Mouse (Mus musculus) lung, embryonic 14.5 days (tissue): ENCODE measurements around the gene Rab11fip5. TPM values are rescaled to one million over a fixed set of nuclear protein-coding genes. Genes with fewer than 3 reads are reported as not detected.

ENCODE experiments used
- ATAC-seq: fragments of 200-750 bp; cut with Nextera tagmentation; 2 replicates; pipeline ENCODE4 v1.8.0; 2017; ENCODE audit warnings: mild to moderate bottlenecking, moderate TSS enrichment, moderate library complexity; ENCODE audit not compliant: insufficient read depth
- DNase-seq: peaks from one replicate; pipeline ENCODE4 v3.0.0-alpha.2; 2015
- H3K27ac ChIP-seq: fragments of 300-500 bp; sonication (generic); 2 replicates; pipeline ENCODE4 v1.5.1; 2014; ENCODE audit warnings: low read depth, mild to moderate bottlenecking, moderate library complexity
- H3K27me3 ChIP-seq: fragments of 300-500 bp; sonication (generic); 2 replicates; pipeline ENCODE4 v1.6.1; 2014; ENCODE audit warnings: low read length, control low read depth; ENCODE audit not compliant: insufficient read depth
- H3K36me3 ChIP-seq: fragments of 300-500 bp; sonication (generic); 2 replicates; pipeline ENCODE4 v1.6.1; 2014; ENCODE audit warnings: control low read depth; ENCODE audit not compliant: insufficient read depth
- H3K4me1 ChIP-seq: fragments of 300-500 bp; sonication (generic); 2 replicates; pipeline ENCODE4 v1.6.1; 2014; ENCODE audit warnings: antibody characterized with exemption, control low read depth; ENCODE audit not compliant: insufficient read depth
- H3K4me2 ChIP-seq: fragments of 300-500 bp; sonication (generic); 2 replicates; pipeline ENCODE4 v1.6.1; 2014; ENCODE audit warnings: mild to moderate bottlenecking
- H3K4me3 ChIP-seq: fragments of 300-500 bp; sonication (generic); 2 replicates; pipeline ENCODE4 v1.5.1; 2014; ENCODE audit warnings: low read depth, low read length
- H3K9ac ChIP-seq: fragments of 300-500 bp; sonication (generic); 2 replicates; pipeline ENCODE4 v1.6.1; 2014
- H3K9me3 ChIP-seq: fragments of 300-500 bp; sonication (generic); 2 replicates; pipeline ENCODE4 v1.6.1; 2016; ENCODE audit warnings: low read depth, low read length, control low read depth
- CTCF ChIP-seq: IDR thresholded peaks from 2 replicates; pipeline ENCODE4 v1.5.1; 2016; ENCODE audit warnings: antibody characterized with exemption, low read depth
- WGBS: fragments of 180-500 bp; shearing (Covaris S2); extraction: QIAGEN DNeasy Blood & Tissue Kit; methylation state at CpG from one replicate; pipeline ENCODE4 v1.1.7; 2014; 5-methylcytosine and 5-hydroxymethylcytosine counted together
- polyA plus RNA-seq: library from polyadenylated mRNA; unstranded; fragments of >200 nt; fragmentation: Nextera tagmentation; extraction: Ambion mirVana; gene quantifications from 2 replicates; pipeline ENCODE4 v1.2.1, GENCODE M21; 2014

Gene Rab11fip5
- polyA plus RNA-seq, 1 experiment from 2014 or later, result 10.1 TPM

- Histone ChIP-seq H3K9me3 (no peaks in the 10 kb centered on the region), H3K4me2 (peak overlapping the region; percentile 92), H3K27ac (peak overlapping the region; percentile 36; the same call in 1 of the 2 replicates), H3K4me1 (peaks cover 34% of the 10 kb centered on the region), H3K4me3 (peak overlapping the region; percentile 76), H3K9ac (peak overlapping the region; percentile 77), H3K27me3 (no peaks in the 10 kb centered on the region), H3K36me3 (no peaks in the 10 kb centered on the region)
- DNase-seq (no peak), ATAC-seq (no peak)
- no peak for TF ChIP-seq CTCF
- 80% methylated on average over 10 of the region's 10 CpGs for WGBS
Measured at GRCm38 (mm10) chr6:85373066-85373860, 1.2 kb downstream of the Rab11fip5 start.

GRCm38 (mm10) chr6:85372496-85372895 is 1.9 kb downstream of the Rab11fip5 start:
- peaks cover 35% of the 10 kb centered on the region for H3K4me1 ChIP-seq
- TF ChIP-seq CTCF, result no peak
- H3K9me3 ChIP-seq, result no peaks in the 10 kb centered on the region
- H3K27me3 ChIP-seq, result no peaks in the 10 kb centered on the region
- 70% methylated on average over 2 of the region's 2 CpGs for WGBS
- peak overlapping the region; percentile 1; the same call in 1 of the 2 replicates for H3K9ac ChIP-seq
- H3K4me2 ChIP-seq, result peak overlapping the region; percentile 92
- ATAC-seq, result no peak
- no peak overlapping the region for H3K27ac ChIP-seq
- H3K4me3 ChIP-seq, result peak overlapping the region; percentile 76; the same call in 1 of the 2 replicates
- no peaks in the 10 kb centered on the region for H3K36me3 ChIP-seq
- DNase-seq, result no peak

- ATAC-seq (no peak), DNase-seq (no peak)
- H3K27ac ChIP-seq, result no peak overlapping the region
- WGBS, result 70% methylated on average over 6 of the region's 6 CpGs
- H3K36me3 ChIP-seq, result no peaks in the 10 kb centered on the region
- no peaks in the 10 kb centered on the region for H3K27me3 ChIP-seq
- no peak for TF ChIP-seq CTCF
- H3K9me3 ChIP-seq, result no peaks in the 10 kb centered on the region
- peak overlapping the region; percentile 92 for H3K4me2 ChIP-seq
- H3K4me3 ChIP-seq, result no peak overlapping the region
- H3K9ac ChIP-seq, result peak overlapping the region; percentile 1; the same call in 1 of the 2 replicates
- H3K4me1 ChIP-seq, result peaks cover 35% of the 10 kb centered on the region
Measured at GRCm38 (mm10) chr6:85371859-85372405, 2.5 kb downstream of the Rab11fip5 start.

GRCm38 (mm10) chr6:85370666-85371430 is 3.6 kb downstream of the Rab11fip5 start:
- H3K9ac ChIP-seq, result no peak overlapping the region

GRCm38 (mm10) chr6:85370041-85370440 is 4.4 kb downstream of the Rab11fip5 start:
- peak overlapping the region; percentile 80; the same call in 1 of the 2 replicates for H3K27ac ChIP-seq
- 85% methylated on average over 5 of the region's 5 CpGs for WGBS
- H3K4me3 ChIP-seq, result no peak overlapping the region
- DNase-seq (no peak), ATAC-seq (no peak)
- no peaks in the 10 kb centered on the region for H3K9me3 ChIP-seq
- peaks cover 41% of the 10 kb centered on the region for H3K4me1 ChIP-seq
- no peak overlapping the region for H3K9ac ChIP-seq
- no peaks in the 10 kb centered on the region for H3K27me3 ChIP-seq
- no peak overlapping the region for H3K4me2 ChIP-seq
- no peaks in the 10 kb centered on the region for H3K36me3 ChIP-seq
- TF ChIP-seq CTCF, result no peak

More at GRCm38 (mm10) chr6:85370666-85371430, 3.6 kb downstream of the Rab11fip5 start:
- no peak for DNase-seq
- Histone ChIP-seq H3K27ac (no peak overlapping the region), H3K36me3 (no peaks in the 10 kb centered on the region), H3K9me3 (no peaks in the 10 kb centered on the region), H3K27me3 (no peaks in the 10 kb centered on the region), H3K4me3 (no peak overlapping the region), H3K4me1 (peaks cover 41% of the 10 kb centered on the region), H3K4me2 (no peak overlapping the region)
- 88% methylated on average over 9 of the region's 9 CpGs for WGBS
- no peak for TF ChIP-seq CTCF
- no peak for ATAC-seq

- Histone ChIP-seq H3K4me2 (peak overlapping the region; percentile 24; the same call in 1 of the 2 replicates), H3K9ac (no peak overlapping the region), H3K27ac (peak overlapping the region; percentile 80), H3K27me3 (no peaks in the 10 kb centered on the region), H3K4me1 (peaks cover 41% of the 10 kb centered on the region), H3K36me3 (no peaks in the 10 kb centered on the region), H3K4me3 (no peak overlapping the region), H3K9me3 (no peaks in the 10 kb centered on the region)
- TF ChIP-seq CTCF, result no peak
- ATAC-seq (peak; percentile 76), DNase-seq (peak; percentile 90)
- 42% methylated on average over 5 of the region's 5 CpGs for WGBS
Measured at GRCm38 (mm10) chr6:85369181-85369860, 5.1 kb downstream of the Rab11fip5 start.
